Mouse (Mus musculus): ENCODE results near the gene Dyrk1b. TPM values are rescaled to one million over a fixed set of nuclear protein-coding genes. Genes with fewer than 3 reads are reported as not detected.
"Not testable (repeated sequence)": the region's sequence is repeated elsewhere in the genome, so short reads cannot be mapped to it uniquely, and the experiment has no call there.

The Dyrk1b gene
- polyA plus RNA-seq (2015; fragmentation: Nextera tagmentation; extraction: Ambion mirVana): 2.3 and 2.7 TPM in 2 replicates

GRCm38 (mm10) chr7:28179228-28179627 lies at the start of gene Dyrk1b:
Dyrk1b (plus strand) TSS chr7:28179469.
- peak within 1 kb of the TSS; percentile 90 for H3K4me3 ChIP-seq (replicated peaks)
- peaks cover 73% of the 10 kb centered on the region for H3K36me3 ChIP-seq (replicated peaks)
- peak; percentile 81 for ATAC-seq (ENCODE audit: insufficient read depth)
- no peaks in the 10 kb centered on the region for H3K27me3 ChIP-seq
- H3K4me2 ChIP-seq: peak within 1 kb of the TSS; percentile 97
- WGBS (ENCODE audit: insufficient replicate concordance): under 1% methylated on average over 25 of the region's 25 CpGs
- H3K27ac ChIP-seq (replicated peaks): peak within 1 kb of the TSS; percentile 84
- H3K4me1 ChIP-seq (replicated peaks): peaks cover 28% of the 10 kb centered on the region
- no peaks in the 10 kb centered on the region for H3K9me3 ChIP-seq (replicated peaks)
- H3K9ac ChIP-seq: peak within 1 kb of the TSS; percentile 75

- WGBS (ENCODE audit: insufficient replicate concordance): 41% methylated on average over 5 of the region's 5 CpGs
- Histone ChIP-seq H3K4me2 (no peak overlapping the region), H3K4me3 (replicated peaks) (no peak overlapping the region), H3K27ac (replicated peaks) (no peak overlapping the region), H3K27me3 (no peaks in the 10 kb centered on the region), H3K36me3 (replicated peaks) (no peaks in the 10 kb centered on the region), H3K4me1 (replicated peaks) (no peaks in the 10 kb centered on the region), H3K9ac (no peak overlapping the region), H3K9me3 (replicated peaks) (no peaks in the 10 kb centered on the region)
- ATAC-seq (ENCODE audit: insufficient read depth): no peak
Measured at GRCm38 (mm10) chr7:28137613-28138012, 41.7 kb upstream of the Dyrk1b start.

DNA sequence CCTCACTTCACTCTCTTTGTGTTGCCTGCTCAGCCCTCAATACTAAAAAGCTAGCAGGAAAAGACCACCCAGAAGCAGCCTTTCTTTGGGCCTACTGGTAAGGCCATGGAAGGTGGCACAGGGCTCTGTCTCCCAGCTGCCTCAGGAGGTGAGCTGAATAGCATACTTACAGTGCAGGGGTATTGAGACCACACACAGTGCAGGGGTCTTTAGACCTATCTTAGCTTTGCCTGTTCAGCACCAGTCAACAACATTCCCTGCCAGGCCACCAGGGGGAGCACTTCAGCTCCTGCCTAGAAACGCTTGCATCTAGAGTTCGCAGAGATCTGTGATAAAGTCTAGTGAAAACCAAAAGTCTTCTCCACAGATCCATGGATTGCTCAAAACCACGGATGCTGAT lies 31.0 kb upstream of the Dyrk1b start:
- ATAC-seq (ENCODE audit: insufficient read depth): no peak
- Histone ChIP-seq H3K4me2 (no peak overlapping the region), H3K27me3 (no peaks in the 10 kb centered on the region; the same call in none of the 2 replicates), H3K4me3 (replicated peaks) (no peak overlapping the region), H3K36me3 (replicated peaks) (no peaks in the 10 kb centered on the region), H3K9ac (no peak overlapping the region), H3K9me3 (replicated peaks) (0 out of 2 replicates have a peak, but pooled peaks cover 2% of the 10 kb centered on the region), H3K27ac (replicated peaks) (no peak overlapping the region), H3K4me1 (replicated peaks) (no peaks in the 10 kb centered on the region)
- WGBS (ENCODE audit: insufficient replicate concordance): 13% methylated on average over 3 of the region's 3 CpGs

DNA sequence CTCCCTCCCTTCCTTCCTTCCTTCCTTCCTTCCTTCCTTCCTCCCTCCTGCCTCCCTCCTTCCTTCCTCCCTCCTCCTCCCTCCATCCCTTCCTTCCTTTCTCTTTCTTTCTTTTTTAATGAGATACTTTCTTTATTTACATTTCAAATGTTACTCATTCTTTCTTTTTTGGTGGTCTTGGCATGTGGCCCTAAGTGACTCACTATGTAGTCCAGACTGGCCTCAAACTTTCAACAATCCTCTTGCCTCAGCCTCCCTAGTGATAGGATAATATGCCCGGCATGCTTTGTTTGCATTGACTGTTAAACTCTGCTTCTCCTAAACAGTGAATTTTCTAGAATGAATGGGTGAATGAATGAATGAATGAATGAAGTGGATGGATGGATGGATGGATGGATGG lies 29.4 kb upstream of the Dyrk1b start:
- no peak overlapping the region for H3K4me3 ChIP-seq (replicated peaks)
- H3K9ac ChIP-seq: no peak overlapping the region
- no peak overlapping the region for H3K4me2 ChIP-seq
- no peak overlapping the region for H3K27ac ChIP-seq (replicated peaks)
- ATAC-seq (ENCODE audit: insufficient read depth): no peak
- no peaks in the 10 kb centered on the region for H3K9me3 ChIP-seq (replicated peaks)
- H3K36me3 ChIP-seq (replicated peaks): no peaks in the 10 kb centered on the region
- H3K27me3 ChIP-seq: no peaks in the 10 kb centered on the region; the same call in none of the 2 replicates
- 70% methylated on average over 1 of the region's 1 CpGs for WGBS (ENCODE audit: insufficient replicate concordance)
- no peaks in the 10 kb centered on the region for H3K4me1 ChIP-seq (replicated peaks)

- H3K27me3 ChIP-seq: no peaks in the 10 kb centered on the region; the same call in none of the 2 replicates
- no peak overlapping the region for H3K4me2 ChIP-seq
- 8% methylated on average over 13 of the region's 13 CpGs for WGBS (ENCODE audit: insufficient replicate concordance)
- no peak overlapping the region for H3K27ac ChIP-seq (replicated peaks)
- H3K36me3 ChIP-seq (replicated peaks): no peaks in the 10 kb centered on the region
- ATAC-seq (ENCODE audit: insufficient read depth): no peak
- no peaks in the 10 kb centered on the region for H3K4me1 ChIP-seq (replicated peaks)
- no peak overlapping the region for H3K9ac ChIP-seq
- H3K4me3 ChIP-seq (replicated peaks): no peak overlapping the region
- H3K9me3 ChIP-seq (replicated peaks): no peaks in the 10 kb centered on the region
Measured at GRCm38 (mm10) chr7:28151584-28152221, 27.6 kb upstream of the Dyrk1b start.

GRCm38 (mm10) chr7:28153595-28153994 lies 25.7 kb upstream of the Dyrk1b start:
- not testable (repeated sequence) for H3K27ac ChIP-seq (replicated peaks); H3K36me3 ChIP-seq (replicated peaks); H3K4me1 ChIP-seq (replicated peaks); H3K9me3 ChIP-seq (replicated peaks); H3K27me3 ChIP-seq; H3K9ac ChIP-seq; H3K4me2 ChIP-seq; ATAC-seq (ENCODE audit: insufficient read depth); H3K4me3 ChIP-seq (replicated peaks)
- 25% methylated on average over 5 of the region's 5 CpGs for WGBS (ENCODE audit: insufficient replicate concordance)

DNA sequence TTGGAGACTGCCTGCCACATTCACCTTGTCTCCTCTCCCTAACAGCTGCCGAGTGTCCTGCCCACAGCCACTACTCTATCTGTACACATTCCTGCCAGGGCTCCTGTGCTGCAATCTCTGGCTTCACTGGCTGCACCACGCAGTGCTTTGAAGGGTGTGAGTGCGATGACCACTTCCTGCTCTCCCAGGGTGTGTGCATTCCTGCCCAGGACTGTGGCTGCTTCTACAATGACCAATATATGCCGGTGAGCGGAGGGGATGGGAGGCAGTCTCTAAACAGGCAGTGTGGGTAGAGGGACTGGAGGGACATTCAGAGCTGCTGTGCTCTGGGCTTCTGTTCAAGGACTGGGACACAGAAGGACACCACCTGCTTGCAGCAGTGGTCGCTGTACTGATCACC lies 20.0 kb upstream of the Dyrk1b start:
- Histone ChIP-seq H3K27ac (replicated peaks) (no peak overlapping the region), H3K4me1 (replicated peaks) (no peaks in the 10 kb centered on the region), H3K4me3 (replicated peaks) (no peak overlapping the region), H3K9me3 (replicated peaks) (no peaks in the 10 kb centered on the region), H3K9ac (no peak overlapping the region), H3K27me3 (no peaks in the 10 kb centered on the region), H3K4me2 (no peak overlapping the region), H3K36me3 (replicated peaks) (no peaks in the 10 kb centered on the region)
- ATAC-seq (ENCODE audit: insufficient read depth): no peak
- WGBS (ENCODE audit: insufficient replicate concordance): 25% methylated on average over 6 of the region's 6 CpGs

DNA sequence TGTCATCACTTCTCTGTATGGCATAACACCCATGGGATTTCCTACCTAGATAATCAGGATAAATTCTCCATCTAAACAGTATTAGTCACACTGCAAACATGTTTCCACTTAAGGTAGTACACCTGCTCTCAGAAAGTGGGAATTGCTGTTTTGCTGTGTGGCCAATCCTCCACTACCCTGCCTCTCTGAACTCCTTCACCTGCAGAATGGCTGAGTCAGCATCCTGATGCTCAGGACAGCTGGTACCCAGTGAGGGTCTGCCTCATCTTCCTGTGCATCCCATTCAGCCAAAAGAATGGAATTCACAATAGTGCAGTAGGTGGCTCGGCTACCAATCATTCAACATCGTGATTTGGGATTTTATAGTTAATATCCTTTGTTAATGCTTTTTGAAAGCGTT lies 19.4 kb upstream of the Dyrk1b start:
- H3K36me3 ChIP-seq (replicated peaks): no peaks in the 10 kb centered on the region
- WGBS (ENCODE audit: insufficient replicate concordance): 55% methylated on average over 3 of the region's 3 CpGs
- ATAC-seq (ENCODE audit: insufficient read depth): no peak
- H3K4me2 ChIP-seq: no peak overlapping the region
- no peak overlapping the region for H3K27ac ChIP-seq (replicated peaks)
- H3K9me3 ChIP-seq (replicated peaks): no peaks in the 10 kb centered on the region
- no peak overlapping the region for H3K4me3 ChIP-seq (replicated peaks)
- H3K9ac ChIP-seq: no peak overlapping the region
- no peaks in the 10 kb centered on the region for H3K4me1 ChIP-seq (replicated peaks)
- no peaks in the 10 kb centered on the region for H3K27me3 ChIP-seq

DNA sequence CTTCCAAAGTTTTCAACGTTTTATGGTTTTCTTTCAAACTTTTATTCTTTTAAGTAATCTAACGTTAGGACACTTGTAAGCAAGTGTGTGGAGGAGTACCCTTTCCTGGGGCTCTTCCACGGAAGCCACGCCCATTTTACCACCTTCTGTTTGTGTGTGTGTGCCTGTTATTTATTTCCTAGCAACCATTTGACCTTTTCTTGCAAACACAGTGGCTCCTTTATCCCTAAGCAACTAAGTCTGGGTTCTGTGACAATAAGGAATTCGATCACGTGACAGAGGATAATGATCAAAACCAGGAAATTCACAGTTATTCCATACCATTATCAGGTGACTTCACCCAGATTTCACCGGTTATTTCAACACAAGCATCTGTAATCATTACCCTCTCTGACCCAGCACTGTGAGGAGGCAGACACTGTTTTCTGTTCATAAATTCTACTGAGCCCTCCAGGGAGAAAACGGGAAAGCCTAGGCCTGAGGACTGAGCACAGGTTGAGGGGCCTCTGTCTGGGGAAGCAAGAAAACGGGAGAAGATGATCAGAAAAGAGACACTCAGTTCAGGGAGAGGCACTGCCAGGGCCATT lies 18.0 kb upstream of the Dyrk1b start:
- Histone ChIP-seq H3K27me3 (no peaks in the 10 kb centered on the region), H3K4me2 (no peak overlapping the region), H3K9me3 (replicated peaks) (peaks cover 5% of the 10 kb centered on the region; the same call in 1 of the 2 replicates), H3K4me3 (replicated peaks) (no peak overlapping the region), H3K36me3 (replicated peaks) (no peaks in the 10 kb centered on the region), H3K4me1 (replicated peaks) (no peaks in the 10 kb centered on the region), H3K27ac (replicated peaks) (no peak overlapping the region), H3K9ac (no peak overlapping the region)
- 48% methylated on average over 9 of the region's 9 CpGs for WGBS (ENCODE audit: insufficient replicate concordance)
- ATAC-seq (ENCODE audit: insufficient read depth): no peak

DNA sequence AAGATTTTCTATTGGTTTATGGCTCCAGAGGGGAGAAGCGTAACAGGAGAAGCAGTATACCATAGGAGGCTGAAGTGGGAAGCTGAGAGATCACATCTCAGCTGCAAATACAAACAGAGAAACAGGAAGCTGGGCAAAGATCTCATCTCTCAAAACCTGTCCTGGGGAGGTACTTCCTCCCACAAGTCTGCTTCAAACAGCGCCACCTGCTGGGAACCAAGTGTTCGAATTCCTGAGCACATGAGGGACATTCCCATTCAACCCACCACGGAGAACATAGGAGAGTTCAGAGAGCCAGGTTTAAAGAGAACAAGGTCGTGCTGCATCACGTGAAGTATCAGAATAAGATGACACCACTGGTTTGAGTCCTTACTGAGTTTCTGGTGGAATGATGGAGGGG lies 13.9 kb upstream of the Dyrk1b start:
- no peak for ATAC-seq (ENCODE audit: insufficient read depth)

DNA sequence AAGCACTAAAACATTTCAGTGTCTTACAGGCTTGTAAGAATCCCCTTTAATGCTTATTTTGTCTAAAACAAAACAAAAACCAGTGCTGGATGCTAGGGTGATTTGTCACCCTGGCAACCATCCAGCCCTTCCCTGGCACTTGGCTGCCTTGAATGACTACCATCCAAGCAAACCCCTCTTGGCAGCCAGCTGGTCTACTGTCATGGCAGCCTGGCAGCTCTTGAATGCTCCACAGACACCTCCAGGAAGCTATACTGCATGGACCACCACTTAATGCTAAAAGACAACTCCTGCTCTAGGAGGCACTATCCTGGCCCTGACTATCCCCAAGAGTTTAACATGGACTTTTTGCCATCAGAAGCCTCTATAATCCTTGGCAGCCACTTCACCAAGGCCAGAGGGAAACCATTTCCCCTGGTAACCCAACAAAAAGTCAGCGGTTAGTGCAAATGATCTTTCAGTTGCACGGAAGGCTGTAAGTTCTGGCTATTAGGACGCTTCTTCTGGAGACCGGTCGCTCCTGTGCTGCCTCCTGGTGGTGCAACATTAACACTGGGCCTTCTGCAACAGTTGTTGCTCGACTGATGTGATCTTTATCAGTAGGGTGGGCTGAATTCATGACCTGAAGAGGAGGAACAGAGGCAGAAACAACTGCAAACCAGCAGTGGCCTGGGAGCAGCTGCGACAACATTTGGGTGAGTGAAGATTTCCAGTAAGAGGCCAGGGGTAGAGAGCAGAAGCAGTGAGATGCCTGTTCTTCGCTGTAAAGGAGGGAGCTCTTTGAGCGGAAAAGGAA lies 10.8 kb upstream of the Dyrk1b start:
- Histone ChIP-seq H3K27me3 (no peaks in the 10 kb centered on the region; the same call in 1 of the 2 replicates), H3K27ac (replicated peaks) (peak overlapping the region; percentile 90), H3K4me3 (replicated peaks) (peak overlapping the region; percentile 84), H3K36me3 (replicated peaks) (no peaks in the 10 kb centered on the region), H3K4me1 (replicated peaks) (peaks cover 50% of the 10 kb centered on the region), H3K9me3 (replicated peaks) (peaks cover 5% of the 10 kb centered on the region; the same call in 1 of the 2 replicates), H3K9ac (peak overlapping the region; percentile 72), H3K4me2 (peak overlapping the region; percentile 100)
- no peak for ATAC-seq (ENCODE audit: insufficient read depth)
- WGBS (ENCODE audit: insufficient replicate concordance): 3% methylated on average over 9 of the region's 9 CpGs

More for the DNA sequence above, 13.9 kb upstream of the Dyrk1b start:
- H3K27me3 ChIP-seq: no peaks in the 10 kb centered on the region; the same call in 1 of the 2 replicates
- peaks cover 5% of the 10 kb centered on the region; the same call in 1 of the 2 replicates for H3K9me3 ChIP-seq (replicated peaks)
- no peak overlapping the region for H3K27ac ChIP-seq (replicated peaks)
- H3K36me3 ChIP-seq (replicated peaks): no peaks in the 10 kb centered on the region
- H3K4me2 ChIP-seq: no peak overlapping the region
- peaks cover 22% of the 10 kb centered on the region for H3K4me1 ChIP-seq (replicated peaks)
- WGBS (ENCODE audit: insufficient replicate concordance): 63% methylated on average over 6 of the region's 6 CpGs
- H3K4me3 ChIP-seq (replicated peaks): no peak overlapping the region
- no peak overlapping the region for H3K9ac ChIP-seq
